Mouse (Mus musculus) gastrocnemius, adult 8-10 months (tissue): Measurements from ENCODE around the gene Armh3. TPM values are rescaled to one million over a fixed set of nuclear protein-coding genes. Genes with fewer than 3 reads are reported as not detected.

Experiments used
- DNase-seq, 2 experiments: peaks; one replicate each; pipeline ENCODE4 v3.0.0; 2022; ENCODE audit warnings: low spot score in 2 of 2
- total RNA-seq, 4 experiments: library from RNA; stranded (reverse); gene quantifications; 2 replicates each; pipeline ENCODE4 v1.2.4; 2022

Armh3 gene
- total RNA-seq, 4 experiments from 2014 or later = 11.2 to 12.5 (median 12.1) TPM

DNA sequence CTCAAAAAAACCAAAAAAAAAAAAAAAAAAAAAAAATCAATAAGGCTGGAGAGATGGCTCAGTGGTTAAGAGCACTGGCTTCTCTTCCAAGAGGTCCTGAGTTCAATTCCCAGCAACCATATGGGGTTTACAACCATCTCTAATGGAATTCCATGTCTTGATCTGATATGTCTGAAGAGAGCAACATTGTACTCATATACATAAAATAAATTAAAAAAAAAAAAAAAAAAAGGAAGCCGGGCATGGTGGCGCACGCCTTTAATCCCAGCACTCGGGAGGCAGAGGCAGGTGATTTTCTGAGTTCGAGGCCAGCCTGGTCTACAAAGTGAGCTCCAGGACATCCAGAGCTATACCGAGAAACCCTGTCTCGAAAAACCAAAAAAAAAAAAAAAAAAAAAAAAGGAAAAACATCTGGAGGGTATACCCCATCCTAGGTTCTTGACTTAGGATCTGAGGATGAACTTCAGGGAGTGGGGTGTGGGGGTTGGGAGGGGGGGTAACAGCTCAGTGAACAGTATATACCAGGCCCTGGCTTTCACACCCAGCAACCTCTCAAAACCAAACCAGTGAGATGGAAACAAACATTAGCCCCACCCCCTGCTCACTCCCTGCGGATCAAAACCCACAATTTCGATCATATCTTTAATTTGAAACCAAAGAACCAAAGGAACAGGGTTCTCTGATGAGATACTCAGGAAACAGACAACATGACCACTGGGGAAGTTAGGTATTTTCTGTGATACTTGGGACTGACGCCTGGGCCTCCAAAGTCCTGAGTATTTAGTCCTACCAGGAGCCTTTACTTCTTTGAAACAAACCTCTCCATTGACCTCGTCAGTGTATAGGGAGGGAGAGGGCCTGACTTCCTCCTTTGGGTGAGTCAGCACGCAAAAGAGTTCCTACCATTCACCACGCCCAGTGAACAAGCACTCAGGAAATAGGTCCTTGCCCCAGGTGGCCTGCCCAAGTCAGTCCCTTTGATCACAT, 208.1 kb downstream of the Armh3 start:
- no peak for DNase-seq

DNA sequence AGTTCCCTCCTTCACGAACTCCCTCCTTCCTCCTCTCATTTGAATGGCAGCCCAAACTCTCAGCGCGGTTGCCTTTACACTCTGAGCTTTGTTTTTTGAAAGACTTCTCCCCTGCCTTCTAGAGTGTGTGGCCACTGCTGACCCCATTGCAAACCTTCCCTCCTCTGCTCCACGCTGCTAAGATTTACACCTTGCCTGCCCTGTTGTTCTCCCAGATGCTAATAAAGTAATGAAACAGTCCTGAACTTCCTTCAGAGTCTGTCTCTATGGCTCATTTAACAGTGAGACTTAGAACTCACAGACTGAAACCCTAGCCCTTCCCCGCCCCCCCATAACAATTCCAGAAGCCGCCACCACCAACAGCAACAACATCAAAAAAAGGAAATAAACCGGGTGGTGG, 208.9 kb downstream of the Armh3 start:
- no peak for DNase-seq

DNA sequence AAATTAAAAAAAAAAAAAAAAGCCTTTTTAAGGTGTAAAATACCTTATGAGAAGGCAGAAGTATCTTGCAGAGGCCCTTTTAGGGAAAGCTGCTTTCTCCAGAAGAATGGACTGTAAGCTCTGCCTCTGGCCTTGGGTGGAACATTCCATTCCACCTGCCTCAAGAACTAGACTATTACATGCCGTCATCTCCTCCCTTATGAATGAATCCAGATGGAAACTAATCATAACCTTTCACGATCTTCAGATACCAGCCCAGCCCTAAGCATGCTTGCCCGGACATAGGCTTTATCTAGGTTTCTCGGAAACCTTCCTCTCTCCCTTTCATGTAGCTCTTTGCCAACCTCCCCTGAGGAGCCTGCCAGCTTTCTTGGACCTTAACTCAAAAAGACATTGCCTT, 210.0 kb downstream of the Armh3 start:
- DNase-seq = no peak

DNA sequence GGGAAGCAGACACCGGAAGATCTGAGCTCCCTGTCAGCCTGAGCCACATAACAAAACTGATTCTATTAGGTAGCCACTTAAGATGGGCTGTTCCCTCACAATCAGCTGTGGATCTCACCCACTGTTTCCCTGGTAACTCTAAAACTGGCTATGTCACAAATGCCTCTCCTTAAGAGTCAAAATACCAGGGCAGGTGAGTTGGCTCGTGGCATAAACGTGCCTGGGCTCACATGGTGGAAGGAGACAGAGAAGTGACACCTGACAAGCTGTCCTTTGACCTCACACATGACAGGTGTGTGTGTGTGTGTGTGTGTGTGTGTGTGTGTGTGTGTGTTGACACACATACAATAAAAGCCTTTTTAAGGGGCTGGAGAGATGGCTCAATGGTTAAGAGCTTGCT, 210.8 kb downstream of the Armh3 start:
- DNase-seq = no peak

DNA sequence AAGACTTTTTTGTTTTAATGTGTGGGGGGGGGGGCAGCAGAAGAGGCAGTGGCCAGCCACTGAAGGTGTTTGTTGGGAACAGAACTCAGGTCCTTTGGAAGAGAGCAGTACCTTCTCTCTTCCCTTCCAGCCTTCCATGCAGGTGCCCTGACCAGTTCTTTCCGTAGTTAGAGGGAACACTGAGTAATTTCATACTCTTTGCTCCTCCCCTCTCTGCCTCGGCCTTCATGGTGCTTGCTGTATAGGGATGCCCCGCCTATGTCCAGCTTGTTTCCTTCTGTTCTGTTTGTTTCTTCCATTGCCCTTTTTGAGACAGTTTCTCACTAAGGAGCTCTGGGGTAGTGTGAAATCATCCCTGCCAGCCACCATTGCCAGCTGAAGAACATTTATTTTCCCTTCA, 212.8 kb downstream of the Armh3 start:
- no peak for DNase-seq

DNA sequence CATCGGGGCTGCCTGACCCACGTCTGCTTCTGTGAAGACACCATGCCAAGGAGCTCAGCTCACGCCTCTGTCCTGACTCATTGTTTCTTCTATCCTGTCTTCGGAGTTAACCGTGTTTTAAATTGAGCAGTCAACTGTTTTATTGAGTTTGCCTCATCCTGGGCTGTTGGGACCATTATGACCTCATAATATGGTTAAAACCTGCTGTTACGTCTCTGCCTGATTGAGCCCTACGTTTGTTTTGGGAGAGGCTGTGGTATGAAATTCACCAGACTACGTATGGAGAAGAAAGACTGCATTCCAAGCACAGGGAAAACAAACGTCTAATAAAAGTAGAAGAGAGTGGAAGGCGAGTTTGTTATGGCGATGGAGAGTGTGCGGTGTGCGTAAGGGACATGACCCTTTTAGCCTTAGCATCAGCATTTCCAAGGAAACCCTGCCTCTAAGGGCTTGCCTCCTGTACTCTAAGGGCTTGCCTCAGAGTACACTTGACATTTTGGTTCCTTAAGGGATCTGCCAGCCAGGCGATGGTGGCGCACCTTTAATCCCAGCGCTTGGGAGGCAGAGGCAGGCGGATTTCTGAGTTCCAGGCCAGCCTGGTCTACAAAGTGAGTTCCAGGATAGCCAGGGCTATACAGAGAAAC, 214.2 kb downstream of the Armh3 start:
- DNase-seq = no peak

DNA sequence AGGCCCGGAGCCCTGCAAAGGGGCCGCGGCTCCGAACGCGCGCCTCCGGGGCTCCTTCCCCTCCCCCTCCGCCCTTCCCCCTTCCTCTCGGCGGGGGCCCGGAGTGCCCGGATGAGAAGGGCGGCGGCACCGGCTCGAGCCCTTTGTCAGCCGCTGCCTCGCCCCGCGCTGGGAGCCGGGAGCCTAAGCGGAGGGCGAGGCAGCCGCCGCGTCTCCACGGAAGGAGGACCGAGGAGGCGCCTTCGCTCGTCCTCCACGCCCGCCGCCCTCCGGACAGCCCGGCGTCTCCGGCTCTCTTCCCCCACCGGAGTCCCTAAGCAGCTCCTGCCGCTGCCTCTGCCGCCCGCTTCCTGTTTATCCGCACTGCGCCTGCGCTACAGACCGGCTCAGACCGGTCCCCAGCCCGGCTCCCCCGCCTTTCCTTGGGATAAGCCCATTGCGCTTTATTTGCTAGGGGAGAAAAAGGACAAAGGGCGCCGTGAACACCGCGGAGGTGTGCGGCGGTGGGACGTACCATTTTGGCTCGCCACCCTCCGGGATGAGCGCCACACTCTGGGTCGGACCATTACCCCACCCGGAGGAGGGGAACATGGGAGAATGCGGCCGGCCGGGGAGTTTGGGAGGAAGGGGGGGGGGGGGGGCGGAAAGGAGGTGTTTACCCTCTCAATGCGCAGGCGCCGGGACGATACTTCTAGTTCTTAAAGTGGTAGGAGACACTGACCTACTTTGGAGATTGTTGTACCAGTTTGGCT, 214.9 kb downstream of the Armh3 start, which contains the start of gene Mgea5:
Mgea5 (minus strand) TSS at position 657 of the 752 bp plus-strand sequence.
- peak; percentile 96 to 97 for DNase-seq

DNA sequence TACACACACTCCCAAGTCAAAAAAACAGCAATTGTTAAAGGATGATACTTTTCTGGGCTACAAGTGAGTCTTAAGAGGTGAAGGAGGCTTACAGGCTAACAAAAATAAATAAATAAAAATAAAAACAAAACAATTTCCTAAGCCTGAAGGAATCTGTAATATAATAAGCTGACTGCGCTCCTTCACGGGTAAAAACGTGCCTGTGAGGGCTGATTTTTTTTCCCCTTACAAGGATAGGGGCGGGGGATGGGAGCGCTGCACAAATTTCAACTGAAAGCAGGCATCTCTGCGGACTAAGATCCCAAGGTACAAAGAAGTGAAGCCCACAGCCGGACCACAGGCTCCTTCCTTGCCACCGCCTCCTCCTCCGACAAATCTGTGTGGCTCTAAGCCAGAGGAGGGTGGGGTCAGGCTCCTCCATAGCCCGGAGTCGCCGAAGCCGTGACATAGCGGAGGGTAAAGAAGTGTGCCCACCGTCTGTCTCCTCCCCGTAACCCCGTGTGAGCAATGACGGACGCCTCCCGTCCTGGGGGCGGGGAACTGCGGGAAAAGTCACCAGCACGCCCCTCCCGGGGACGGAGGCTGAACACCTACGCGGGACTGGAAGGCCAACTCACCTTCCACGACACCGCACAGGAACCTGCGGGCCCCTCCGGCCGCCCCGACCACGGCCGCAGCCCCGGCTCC, 215.8 kb downstream of the Armh3 start:
- peak; percentile 46 to 47 for DNase-seq

DNA sequence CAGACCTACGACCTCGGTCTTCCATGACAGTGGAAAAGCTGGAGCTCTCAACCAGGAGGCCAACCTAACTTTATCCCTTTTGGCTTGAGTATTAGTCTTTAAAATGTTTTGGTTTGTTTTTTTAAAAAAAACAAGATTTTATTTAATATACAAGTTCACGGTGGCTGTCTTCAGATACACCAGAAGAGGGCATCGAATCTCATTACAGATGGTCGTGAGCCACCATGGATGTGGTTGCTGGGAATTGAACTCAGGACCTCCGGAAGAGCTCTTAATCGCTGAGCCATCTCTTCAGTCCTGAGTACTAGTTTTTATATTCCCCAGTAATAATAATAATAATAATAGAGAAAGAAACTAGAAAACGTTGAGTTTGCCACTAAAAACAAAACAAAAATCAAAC, 216.6 kb downstream of the Armh3 start:
- no peak for DNase-seq

DNA sequence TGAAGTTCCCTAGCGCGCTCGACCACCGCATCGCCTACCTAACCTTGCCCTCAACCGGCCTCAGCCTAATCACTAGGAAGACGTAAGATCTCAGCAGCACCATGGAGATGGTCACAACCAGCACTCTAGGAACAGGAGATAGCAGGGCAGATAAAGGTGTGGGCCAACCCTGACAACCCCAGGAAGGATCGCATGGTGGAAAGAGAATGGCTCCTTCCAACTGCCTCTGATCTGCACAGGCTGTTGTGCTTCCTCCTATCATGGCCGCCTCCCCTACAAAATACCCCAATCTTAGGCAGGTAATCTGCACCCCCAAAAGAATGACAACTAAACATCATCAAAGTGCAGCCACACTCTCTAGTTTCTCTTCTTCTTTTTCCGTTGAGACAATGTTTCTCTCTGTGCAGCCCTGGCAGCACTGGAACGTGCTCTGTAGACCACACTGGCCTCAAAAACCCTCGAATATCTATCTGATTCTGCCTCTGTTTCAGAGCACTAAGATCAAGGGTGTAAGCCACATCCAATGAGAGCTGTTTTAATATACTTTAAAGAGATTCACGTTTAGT, 217.9 kb downstream of the Armh3 start:
- DNase-seq = no peak

DNA sequence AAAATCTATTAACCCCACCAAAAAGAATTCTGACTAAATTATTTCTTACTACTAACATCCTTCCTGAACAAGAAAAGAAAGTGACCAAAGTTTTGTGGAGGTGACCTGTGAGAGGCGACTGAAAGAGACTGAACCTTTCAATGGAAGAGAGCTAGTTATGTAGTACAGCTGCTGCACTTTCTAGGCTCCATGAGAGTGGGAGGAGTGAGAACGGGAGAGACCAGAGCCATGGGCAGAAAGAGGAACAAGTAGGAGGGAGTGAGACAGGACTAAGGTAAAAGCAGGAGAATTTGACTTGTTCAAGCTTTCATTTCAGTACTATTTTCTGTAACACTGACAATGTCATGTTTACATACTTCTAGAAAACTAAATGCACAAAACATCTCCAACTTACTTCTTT, 222.8 kb downstream of the Armh3 start:
- no peak for DNase-seq

DNA sequence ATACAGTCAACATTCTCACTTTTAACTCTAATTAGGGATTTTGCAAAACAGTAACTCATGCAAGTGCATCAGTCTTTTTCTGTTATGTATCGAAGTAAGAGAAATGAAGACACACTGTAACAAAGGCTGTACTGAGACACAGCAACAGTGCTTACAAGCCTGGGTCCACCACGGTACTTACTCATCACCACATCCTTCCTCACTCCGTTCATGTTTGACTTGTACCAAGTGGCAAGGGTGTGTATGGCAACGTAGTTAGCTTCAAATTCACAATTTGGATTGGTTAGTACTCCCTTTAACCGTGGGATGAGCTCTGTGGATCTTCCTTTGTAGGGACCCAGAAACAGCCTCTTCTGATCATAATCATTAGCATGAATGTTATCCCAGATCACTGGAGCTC, 226.8 kb downstream of the Armh3 start:
- no peak for DNase-seq

Other genes starting within 250 kb of the Armh3 start
- 10 to 100 TPM; 10.8 to 14.0 (median 12.7) TPM for gene Npm3, start 248.9 kb downstream of the Armh3 start, total RNA-seq
- gene Mgea5, start 214.7 kb downstream of the Armh3 start, total RNA-seq = 10 to 100 TPM; 32.7 to 43.3 (median 39.8) TPM
- under 1 TPM; 0.39 to 0.78 (median 0.58) TPM for gene Kcnip2, start 182.4 kb downstream of the Armh3 start, total RNA-seq
- 1 to 10 TPM; 3.4 to 5.1 (median 4.1) TPM for gene Hps6, start 5.0 kb upstream of the Armh3 start, total RNA-seq
- 10 to 100 TPM; 13.0 to 22.8 (median 14.7) TPM for gene Pprc1, start 46.4 kb upstream of the Armh3 start, total RNA-seq
- gene Ldb1, start 46.7 kb upstream of the Armh3 start, total RNA-seq = 10 to 100 TPM; 13.3 to 19.7 (median 17.0) TPM
- 10 to 100 TPM; 17.4 to 21.4 (median 20.1) TPM for gene Nolc1, start 77.4 kb upstream of the Armh3 start, total RNA-seq
- gene Elovl3, start 133.4 kb upstream of the Armh3 start, total RNA-seq = not detected
- 1 to 10 TPM; 1.8 to 8.3 (median 5.1) TPM for gene Pitx3, start 149.8 kb upstream of the Armh3 start, total RNA-seq
- gene Gbf1, start 154.0 kb upstream of the Armh3 start, total RNA-seq = 10 to 100 TPM; 39.3 to 52.2 (median 46.2) TPM